Mouse (Mus musculus) activated CD4-positive, CD25-positive, alpha-beta regulatory T cell, adult 4 months (primary cell): ENCODE results near the gene Mutyh. TPM values are rescaled to one million over a fixed set of nuclear protein-coding genes. Genes with fewer than 3 reads are reported as not detected.
"Not testable (repeated sequence)": the region's sequence is repeated elsewhere in the genome, so short reads cannot be mapped to it uniquely, and the experiment has no call there.

Experiments used
- ATAC-seq: one replicate; pipeline ENCODE4 v1.8.0; 2017
- polyA plus RNA-seq, 2 experiments: library from polyadenylated mRNA; unstranded; fragments of 100-300 nt; shearing (Covaris generic); gene quantifications; one replicate each; pipeline ENCODE4 v1.2.1; 2017

Mutyh gene
- polyA plus RNA-seq, 2 experiments from 2014 or later = 9.2 to 15.0 TPM

GRCm38 (mm10) chr4:116820902-116821693, 13.6 kb downstream of the Mutyh start:
- peak; percentile 64 for ATAC-seq

GRCm38 (mm10) chr4:116821694-116822016, 14.1 kb downstream of the Mutyh start, which contains the start of gene Hpdl:
TSS of gene Hpdl (minus strand) at chr4:116821707.
- ATAC-seq = peak; percentile 15

GRCm38 (mm10) chr4:116824541-116825004, 17.1 kb downstream of the Mutyh start:
- peak; percentile 83 for ATAC-seq

- ATAC-seq = peak; percentile 41
Observed at GRCm38 (mm10) chr4:116827819-116828218, 20.3 kb downstream of the Mutyh start.

GRCm38 (mm10) chr4:116829364-116830069, 22.0 kb downstream of the Mutyh start:
- no peak for ATAC-seq

- ATAC-seq = no peak
Observed at GRCm38 (mm10) chr4:116830070-116830368, 22.5 kb downstream of the Mutyh start.

- no peak for ATAC-seq
Observed at GRCm38 (mm10) chr4:116838999-116839398, 31.5 kb downstream of the Mutyh start.

- ATAC-seq = not testable (repeated sequence)
Observed at GRCm38 (mm10) chr4:116840096-116840495, 32.6 kb downstream of the Mutyh start.

GRCm38 (mm10) chr4:116840841-116841240, 33.3 kb downstream of the Mutyh start:
- ATAC-seq = no peak

- no peak for ATAC-seq
Observed at GRCm38 (mm10) chr4:116844324-116844723, 36.8 kb downstream of the Mutyh start.

- ATAC-seq = no peak
Observed at GRCm38 (mm10) chr4:116849901-116850300, 42.4 kb downstream of the Mutyh start.

GRCm38 (mm10) chr4:116854286-116854685, 46.8 kb downstream of the Mutyh start:
- ATAC-seq = no peak

GRCm38 (mm10) chr4:116857203-116857602, 49.7 kb downstream of the Mutyh start:
- ATAC-seq = no peak

- ATAC-seq = no peak
Observed at GRCm38 (mm10) chr4:116859711-116860110, 52.2 kb downstream of the Mutyh start.

GRCm38 (mm10) chr4:116862023-116862422, 54.5 kb downstream of the Mutyh start:
- ATAC-seq = no peak

Other genes starting within 250 kb of the Mutyh start
- gene Ccdc17, start 211.1 kb upstream of the Mutyh start, polyA plus RNA-seq = 10 to 100 TPM in 1 of 2 experiments, 1 to 10 TPM in 1; 9.2 to 15.3 TPM
- gene Nasp, start 179.8 kb upstream of the Mutyh start, polyA plus RNA-seq = 10 to 100 TPM; 62.2 to 66.1 TPM
- 100 to 1,000 TPM; 314 to 333 TPM for gene Akr1a1, start 156.0 kb upstream of the Mutyh start, polyA plus RNA-seq
- gene Prdx1, start 122.2 kb upstream of the Mutyh start, polyA plus RNA-seq = 100 to 1,000 TPM; 840 to 842 TPM
- 1 to 10 TPM; 3.9 to 4.9 TPM for gene Mmachc, start 99.3 kb upstream of the Mutyh start, polyA plus RNA-seq
- 10 to 100 TPM; 33.7 to 39.5 TPM for gene Ccdc163, start 99.2 kb upstream of the Mutyh start, polyA plus RNA-seq
- gene Tesk2, start 86.8 kb upstream of the Mutyh start, polyA plus RNA-seq = 1 to 10 TPM; 3.8 to 5.4 TPM
- gene Toe1, start 83 bp upstream of the Mutyh start, polyA plus RNA-seq = 10 to 100 TPM; 23.7 to 29.3 TPM
- gene Hpdl, start 14.0 kb downstream of the Mutyh start, polyA plus RNA-seq = under 1 TPM; 0.70 to 0.85 TPM
- not detected for gene Zswim5, start 69.7 kb downstream of the Mutyh start, polyA plus RNA-seq
- 10 to 100 TPM; 72.8 to 88.2 TPM for gene Urod, start 186.7 kb downstream of the Mutyh start, polyA plus RNA-seq
- 1 to 10 TPM; 6.5 to 7.2 TPM for gene Hectd3, start 187.6 kb downstream of the Mutyh start, polyA plus RNA-seq
- 10 to 100 TPM; 28.4 to 29.5 TPM for gene Eif2b3, start 211.7 kb downstream of the Mutyh start, polyA plus RNA-seq